Mouse (Mus musculus) liver, adult 2 months (tissue): ENCODE results near the gene Pik3ip1.

Experiments used
- CTCF ChIP-seq: fragments of 200-500 bp; IDR thresholded peaks from 2 replicates; pipeline ENCODE4 v1.5.1; 2011; ENCODE audit warnings: low read depth, low read length, control low read depth
- POLR2A ChIP-seq: fragments of 200-500 bp; IDR thresholded peaks from 2 replicates; pipeline ENCODE4 v1.6.1; 2011; ENCODE audit warnings: low read length, control low read depth; ENCODE audit not compliant: insufficient read depth; ENCODE audit errors: extremely low read depth

- no peak for TF ChIP-seq CTCF
- no peak for TF ChIP-seq POLR2A
These were observed 39.2 kb downstream of the Pik3ip1 start for GRCm38 (mm10) chr11:3369449-3369848.
